In genomic region chr8:26443041-26443440, GRCm38 (mm10) we compare ENCODE assay signal across 9 mouse cellular contexts.
DNase-seq lines count a peak whose midpoint lies in the region; TF ChIP-seq lines count a peak whose summit lies in the region.
"Had no signal": no experiment of that assay in that cellular context is flagged by ENCODE, and none has a peak within 500 bp of the region (broad histone marks: within the 10 kb centered on the region; RNA-seq: fewer than 3 reads in every experiment).

No protein-coding gene starts in this region.

- no peaks in the 10 kb centered on the region for H3K36me3 ChIP-seq in ES-E14 (ENCODE audit: control insufficient read depth, insufficient read depth, low read length, poor library complexity, severe bottlenecking)
- H3K36me3 ChIP-seq: limb, embryonic 12.5 days had no signal

- no peak overlapping the region for H3K9ac ChIP-seq in ES-E14 (ENCODE audit: insufficient read depth, low read depth, low read length, poor library complexity, severe bottlenecking)
- H3K9ac ChIP-seq: limb, embryonic 12.5 days had no signal

- H3K4me3 ChIP-seq in ES-E14 (ENCODE audit: insufficient read depth in 1 of 2, low read depth in 1 of 2, low read length in 2 of 2, poor library complexity in 1 of 2, severe bottlenecking in 1 of 2): no peak overlapping the region
- H3K4me3 ChIP-seq: limb, embryonic 12.5 days had no signal

- H3K9me3 ChIP-seq in ES-E14 (ENCODE audit: control insufficient read depth, insufficient read depth, low read depth, low read length): no peaks in the 10 kb centered on the region
- H3K9me3 ChIP-seq: limb, embryonic 12.5 days had no signal

- peaks cover 0 to 3% of the 10 kb centered on the region in 2 experiments; a peak in 2 of 4 replicates for H3K4me1 ChIP-seq in ES-E14 (ENCODE audit: control insufficient read depth in 2 of 2, insufficient read depth in 2 of 2, low read length in 2 of 2, poor library complexity in 1 of 2)

- H3K27ac ChIP-seq in ES-E14 (ENCODE audit: insufficient read depth, low read depth, low read length, poor library complexity, severe bottlenecking): no peak overlapping the region
- H3K27ac ChIP-seq: limb, embryonic 12.5 days had no signal

- DNase-seq in A20 (ENCODE audit: low read depth, low spot score) (peak; percentile 39), ES-E14 (ENCODE audit: low read depth, low spot score) (peak; percentile 63)
- DNase-seq in cerebellum, adult 11 months: peak; percentile 71
- DNase-seq in gastrocnemius, adult 18-20 months (ENCODE audit: low spot score): peak; percentile 80
- peak; percentile 68 to 91 for DNase-seq in kidney, postnatal 36 days
- DNase-seq in lung, adult 18-20 months: peak; percentile 58 to 60
- DNase-seq in right cerebral cortex, adult 2 months (ENCODE audit: low spot score in 2 of 2): peak; percentile 72 to 82
- DNase-seq in urinary bladder, postnatal 14 days (ENCODE audit: low spot score): peak; percentile 80

- in situ Hi-C loops in ES-E14 (cut with MboI; ENCODE audit: low sequenced_read_pairs in 2 of 2, unreplicated experiment in 2 of 2): no loop called here

TF ChIP-seq in ES-E14, 5 proteins besides CTCF, POLR2A, EP300 and RAD21:
- no peak for TF ChIP-seq HCFC1 (IDR thresholded peaks at IDR 0.05; ENCODE audit: borderline replicate concordance, insufficient read depth, low read length)
- peak; percentile 46; the same call in 1 of the 2 replicates for TF ChIP-seq ZC3H11A (IDR thresholded peaks at IDR 0.05; ENCODE audit: borderline replicate concordance, low read depth, low read length)
